20 mouse cellular contexts compared by ENCODE assay signal in genomic region chr12:72748841-72749240, GRCm38 (mm10). TPM values are rescaled to one million over a fixed set of nuclear protein-coding genes. Genes with fewer than 3 reads are reported as not detected.
DNase-seq lines count a peak whose midpoint lies in the region; ATAC-seq and TF ChIP-seq lines count a peak whose summit lies in the region.
"Had no signal": no experiment of that assay in that cellular context is flagged by ENCODE, and none has a peak within 500 bp of the region (broad histone marks: within the 10 kb centered on the region; RNA-seq: fewer than 3 reads in every experiment).

No protein-coding gene starts in this region.

- no peak overlapping the region for H3ac ChIP-seq in C2C12 (ENCODE audit: control insufficient read depth, insufficient read length, low read depth)

- H3K9me3 ChIP-seq in hindbrain, embryonic 12.5 days (replicated peaks), result no peaks in the 10 kb centered on the region
- H3K9me3 ChIP-seq: embryonic facial prominence, embryonic 13.5 days; heart, embryonic 10.5 days; intestine, embryonic 15.5 days had no signal

- no peak overlapping the region for H3K27ac ChIP-seq in hindbrain, embryonic 12.5 days
- no peak overlapping the region for H3K27ac ChIP-seq in cerebellum, adult 2 months (ENCODE audit: insufficient read depth, low read length)
- H3K27ac ChIP-seq: embryonic facial prominence, embryonic 13.5 days; gastrocnemius, adult 2 months; heart, embryonic 10.5 days; hindbrain, embryonic 14.5 days; intestine, embryonic 15.5 days had no signal

- DNase-seq in adrenal gland, adult 2 months, result peak; percentile 77
- peak; percentile 35 for DNase-seq in adrenal gland, postnatal 25 days
- no peak for DNase-seq in cerebellum, adult 2 months
- no peak for DNase-seq in urinary bladder, postnatal 25 days (ENCODE audit: low spot score)
- DNase-seq: cerebellum, adult 11-12 months; cerebellum, adult 9-11 months; cerebellum, postnatal 36 days; gastrocnemius, adult 2 months; gastrocnemius, postnatal 25 days; heart, postnatal 10 days; heart, postnatal 4 days; kidney, adult 18-20 months had no signal

- TF ChIP-seq CTCF in C2C12 (IDR thresholded peaks at IDR 0.05; ENCODE audit: control insufficient read depth, insufficient read depth, insufficient read length), result no peak
- no peak for TF ChIP-seq CTCF in cerebellum, adult 2 months (IDR thresholded peaks at IDR 0.05; ENCODE audit: borderline replicate concordance, insufficient read depth, low read depth, low read length)

- H3K4me3 ChIP-seq in C2C12 (ENCODE audit: insufficient read depth, poor library complexity, severe bottlenecking), result no peak overlapping the region
- H3K4me3 ChIP-seq in hindbrain, embryonic 12.5 days, result no peak overlapping the region
- H3K4me3 ChIP-seq in cerebellum, adult 2 months (replicated peaks; ENCODE audit: insufficient read depth, low read depth, low read length), result no peak overlapping the region
- H3K4me3 ChIP-seq: embryonic facial prominence, embryonic 13.5 days; gastrocnemius, adult 2 months; heart, embryonic 10.5 days; intestine, embryonic 15.5 days had no signal

- 71% methylated on average over 4 of the region's 4 CpGs for WGBS in hindbrain, embryonic 12.5 days
- 81% methylated on average over 4 of the region's 4 CpGs for WGBS in cerebellum, adult 2 months

- H3K79me2 ChIP-seq in C2C12 (ENCODE audit: control insufficient read depth, insufficient read depth), result no peaks in the 10 kb centered on the region

- no peaks in the 10 kb centered on the region for H3K79me3 ChIP-seq in C2C12 (ENCODE audit: low read depth)

- no peak overlapping the region for H3K9ac ChIP-seq in hindbrain, embryonic 12.5 days
- H3K9ac ChIP-seq: embryonic facial prominence, embryonic 13.5 days; hindbrain, embryonic 14.5 days; intestine, embryonic 15.5 days had no signal

- H3K4me1 ChIP-seq in hindbrain, embryonic 12.5 days, result no peaks in the 10 kb centered on the region
- H3K4me1 ChIP-seq in cerebellum, adult 2 months (ENCODE audit: control insufficient read depth, insufficient read depth, low read length), result no peaks in the 10 kb centered on the region
- H3K4me1 ChIP-seq: intestine, embryonic 15.5 days had no signal

- no peaks in the 10 kb centered on the region for H3K27me3 ChIP-seq in C2C12 (ENCODE audit: control insufficient read depth, insufficient read depth, insufficient read length)
- no peaks in the 10 kb centered on the region for H3K27me3 ChIP-seq in hindbrain, embryonic 12.5 days
- H3K27me3 ChIP-seq in cerebellum, adult 2 months (ENCODE audit: control insufficient read depth, insufficient read depth, low read length), result no peaks in the 10 kb centered on the region
- H3K27me3 ChIP-seq: embryonic facial prominence, embryonic 13.5 days; intestine, embryonic 15.5 days; Patski had no signal

- H3K36me3 ChIP-seq in C2C12 (ENCODE audit: control insufficient read depth, insufficient read depth), result no peaks in the 10 kb centered on the region
- H3K36me3 ChIP-seq in hindbrain, embryonic 12.5 days, result no peaks in the 10 kb centered on the region
- H3K36me3 ChIP-seq: embryonic facial prominence, embryonic 13.5 days; heart, embryonic 10.5 days; intestine, embryonic 15.5 days had no signal

- no peak for TF ChIP-seq POLR2A in cerebellum, adult 2 months (IDR thresholded peaks at IDR 0.05; ENCODE audit: borderline replicate concordance, insufficient read depth, low read length)

- H3K4me2 ChIP-seq in hindbrain, embryonic 12.5 days (replicated peaks), result no peak overlapping the region
- H3K4me2 ChIP-seq: embryonic facial prominence, embryonic 13.5 days; hindbrain, embryonic 14.5 days; intestine, embryonic 15.5 days had no signal

- no peak for ATAC-seq in hindbrain, embryonic 12.5 days (ENCODE audit: low FRiP score)
- ATAC-seq: forebrain, embryonic 14.5 days; intestine, embryonic 15.5 days; Patski had no signal

TF ChIP-seq in C2C12, 6 proteins besides CTCF, POLR2A, EP300 and RAD21:
- TF ChIP-seq FOSL1 (IDR thresholded peaks at IDR 0.05; ENCODE audit: insufficient read depth, low read length, poor library complexity, severe bottlenecking) (peak; percentile 92), CEBPB (IDR thresholded peaks at IDR 0.05; ENCODE audit: low read depth) (no peak), MYOD1 (IDR thresholded peaks at IDR 0.05; ENCODE audit: control insufficient read depth, insufficient read length, low read depth) (no peak)

RNA-seq across cellular contexts. Expression of gene Ppm1a, which starts 8.4 kb away (rescaled TPM):
- polyA plus RNA-seq in C2C12 (2012; fragmentation: generic; extraction: Trizol), result 80.6 TPM
- total RNA-seq in adrenal gland, adult 2 months (2021), result 100 to 1,000 TPM; 232 to 265 TPM
- polyA plus RNA-seq in adrenal gland, adult 2 months (2012; rRNA removed), result 39.0 and 48.1 TPM in 2 replicates
- total RNA-seq in adrenal gland, postnatal 25 days (2021), result 271 and 295 TPM in 2 replicates
- 88.2 and 88.5 TPM in 2 replicates for polyA plus RNA-seq in hindbrain, embryonic 12.5 days (2016; fragmentation: Nextera tagmentation; extraction: Ambion mirVana)
- 168 and 184 TPM in 2 replicates for polyA plus RNA-seq in cerebellum, adult 2 months (2012; rRNA removed)

Comparison
In these comparisons a context has a peak if more than half of its experiments do, and no peak if none do; other contexts are left out.
1. DNase-seq: peak in adrenal gland, adult 2 months (single experiment) and adrenal gland, postnatal 25 days (single experiment); none in cerebellum, adult 2 months (0 of 2) and urinary bladder, postnatal 25 days (single experiment).